Mouse (Mus musculus) embryonic facial prominence, embryonic 12.5 days (tissue): ENCODE results near the gene Ak1. TPM values are rescaled to one million over a fixed set of nuclear protein-coding genes. Genes with fewer than 3 reads are reported as not detected.
A peak's percentile ranks its signal among the peaks of the same experiment; 100 is the strongest.

Source experiments
- ATAC-seq: fragments of 200-750 bp; cut with Nextera tagmentation; 2 replicates; pipeline ENCODE4 v1.8.0; 2017; ENCODE audit not compliant: insufficient number of reproducible peaks, insufficient read depth, low FRiP score, low TSS enrichment
- H3K27ac ChIP-seq: fragments of 300-500 bp; sonication (generic); 2 replicates; pipeline ENCODE4 v1.5.1; 2016; ENCODE audit warnings: mild to moderate bottlenecking
- H3K27me3 ChIP-seq: fragments of 300-500 bp; sonication (generic); 2 replicates; pipeline ENCODE4 v1.6.1; 2016; ENCODE audit warnings: mild to moderate bottlenecking, moderate library complexity
- H3K36me3 ChIP-seq: fragments of 300-500 bp; sonication (generic); 2 replicates; pipeline ENCODE4 v1.6.1; 2016; ENCODE audit warnings: mild to moderate bottlenecking
- H3K4me1 ChIP-seq: fragments of 300-500 bp; sonication (generic); 2 replicates; pipeline ENCODE4 v1.6.1; 2016
- H3K4me2 ChIP-seq: fragments of 300-500 bp; sonication (generic); replicated peaks from 2 replicates; pipeline ENCODE4 v1.6.1; 2016; ENCODE audit warnings: mild to moderate bottlenecking, moderate library complexity
- H3K4me3 ChIP-seq: fragments of 300-500 bp; sonication (generic); 2 replicates; pipeline ENCODE4 v1.5.1; 2016; ENCODE audit warnings: mild to moderate bottlenecking
- H3K9ac ChIP-seq: fragments of 300-500 bp; sonication (generic); 2 replicates; pipeline ENCODE4 v1.6.1; 2016; ENCODE audit warnings: mild to moderate bottlenecking, moderate library complexity
- H3K9me3 ChIP-seq: fragments of 300-500 bp; sonication (generic); 2 replicates; pipeline ENCODE4 v1.6.1; 2016; ENCODE audit warnings: mild to moderate bottlenecking, moderate library complexity
- WGBS: fragments of 180-500 bp; shearing (Covaris S2); methylation state at CpG from one replicate; pipeline ENCODE4 v1.1.7; 2016; 5-methylcytosine and 5-hydroxymethylcytosine counted together
- polyA plus RNA-seq: library from polyadenylated mRNA; unstranded; fragments of >200 nt; fragmentation: Nextera tagmentation; extraction: Ambion mirVana; gene quantifications from 2 replicates; pipeline ENCODE4 v1.2.1, GENCODE M21; 2016

The Ak1 gene
- polyA plus RNA-seq, 1 experiment from 2014 or later, result 24.1 TPM

DNA sequence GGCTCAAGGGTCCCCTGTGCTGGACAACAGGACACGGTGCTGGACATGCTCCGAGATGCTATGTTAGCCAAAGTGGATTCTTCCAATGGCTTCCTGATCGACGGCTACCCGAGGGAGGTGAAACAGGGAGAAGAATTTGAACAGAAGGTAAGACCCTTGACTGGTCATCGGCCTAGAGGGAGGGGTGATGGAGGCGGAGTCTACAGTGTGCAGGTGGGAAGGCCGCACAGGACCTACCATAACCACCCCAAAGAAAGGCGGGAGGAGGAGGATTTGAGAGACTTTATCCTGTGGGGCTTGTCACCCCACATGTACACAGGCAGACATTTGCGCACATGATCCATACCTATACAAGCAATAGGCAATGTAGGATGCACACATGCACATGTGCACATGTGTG, 9.5 kb downstream of the Ak1 start:
- Histone ChIP-seq H3K9me3 (no peaks in the 10 kb centered on the region), H3K4me1 (peaks cover 26% of the 10 kb centered on the region), H3K4me3 (no peak overlapping the region), H3K27me3 (no peaks in the 10 kb centered on the region), H3K27ac (no peak overlapping the region), H3K36me3 (no peaks in the 10 kb centered on the region), H3K4me2 (no peak overlapping the region), H3K9ac (no peak overlapping the region)
- ATAC-seq, result no peak
- whole genome bisulfite sequencing, result 90% methylated on average over 10 of the region's 10 CpGs

DNA sequence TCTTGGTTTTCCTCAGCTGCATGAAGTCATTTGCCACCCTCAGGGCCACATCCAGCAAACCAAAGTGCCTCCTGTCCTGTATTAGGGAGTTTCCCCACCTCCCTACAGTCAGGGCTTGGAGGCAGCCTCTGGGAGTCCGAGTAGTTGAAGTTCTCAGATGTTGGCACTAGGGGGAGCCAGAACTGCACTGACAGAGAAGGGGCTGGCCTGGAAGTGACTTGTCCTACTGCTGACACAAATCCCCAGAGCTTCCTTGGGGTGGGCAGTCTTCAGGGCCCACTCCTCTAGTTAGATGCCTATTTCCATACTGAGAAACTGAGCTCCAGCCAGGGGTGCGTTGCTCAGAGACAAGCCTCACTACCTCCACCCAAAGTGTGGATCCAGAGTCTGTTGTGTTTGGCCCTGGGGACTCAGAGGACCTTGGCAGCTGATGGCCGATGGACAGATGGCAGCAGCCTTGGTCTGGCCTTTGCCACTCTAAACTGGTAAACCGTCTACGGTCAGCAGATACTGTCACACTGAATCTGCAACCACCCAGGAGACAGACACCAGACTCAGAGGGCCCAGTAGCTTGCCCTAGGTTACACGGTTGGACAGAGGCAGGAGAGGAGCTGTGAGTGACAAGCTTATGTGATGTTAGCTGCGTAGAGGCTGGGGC, 10.3 kb downstream of the Ak1 start:
- WGBS, result 46% methylated on average over 7 of the region's 7 CpGs
- ATAC-seq, result no peak
- peaks cover 18% of the 10 kb centered on the region for H3K4me1 ChIP-seq
- no peak overlapping the region for H3K4me3 ChIP-seq
- H3K4me2 ChIP-seq, result no peak overlapping the region
- H3K27ac ChIP-seq, result no peak overlapping the region
- no peaks in the 10 kb centered on the region for H3K27me3 ChIP-seq
- no peaks in the 10 kb centered on the region for H3K36me3 ChIP-seq
- no peak overlapping the region for H3K9ac ChIP-seq
- H3K9me3 ChIP-seq, result no peaks in the 10 kb centered on the region

DNA sequence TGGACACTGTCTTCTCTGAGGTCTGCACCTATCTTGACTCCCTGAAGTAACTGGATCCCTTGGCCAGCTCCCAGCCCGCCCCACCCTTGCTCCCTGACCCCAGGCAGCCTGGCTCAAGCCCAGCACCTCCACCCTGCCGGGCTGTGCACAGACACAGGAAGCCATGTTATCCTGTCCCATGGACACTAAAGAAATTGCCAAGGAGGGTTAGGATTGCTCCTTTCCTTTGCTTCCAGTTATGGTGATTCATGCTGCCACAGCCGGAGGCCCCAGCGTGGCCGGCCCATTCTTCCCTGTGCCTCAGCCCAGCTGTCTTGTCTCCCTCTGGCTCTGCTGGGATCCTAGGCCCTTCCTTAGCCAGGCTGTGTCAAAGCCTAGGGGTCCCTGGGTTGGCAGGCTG, 12.1 kb downstream of the Ak1 start:
- H3K4me2 ChIP-seq, result no peak overlapping the region
- no peaks in the 10 kb centered on the region for H3K27me3 ChIP-seq
- no peak overlapping the region for H3K9ac ChIP-seq
- no peaks in the 10 kb centered on the region for H3K9me3 ChIP-seq
- 72% methylated on average over 5 of the region's 5 CpGs for WGBS
- peaks cover 18% of the 10 kb centered on the region for H3K4me1 ChIP-seq
- no peak overlapping the region for H3K4me3 ChIP-seq
- ATAC-seq, result no peak
- H3K36me3 ChIP-seq, result no peaks in the 10 kb centered on the region
- H3K27ac ChIP-seq, result no peak overlapping the region

DNA sequence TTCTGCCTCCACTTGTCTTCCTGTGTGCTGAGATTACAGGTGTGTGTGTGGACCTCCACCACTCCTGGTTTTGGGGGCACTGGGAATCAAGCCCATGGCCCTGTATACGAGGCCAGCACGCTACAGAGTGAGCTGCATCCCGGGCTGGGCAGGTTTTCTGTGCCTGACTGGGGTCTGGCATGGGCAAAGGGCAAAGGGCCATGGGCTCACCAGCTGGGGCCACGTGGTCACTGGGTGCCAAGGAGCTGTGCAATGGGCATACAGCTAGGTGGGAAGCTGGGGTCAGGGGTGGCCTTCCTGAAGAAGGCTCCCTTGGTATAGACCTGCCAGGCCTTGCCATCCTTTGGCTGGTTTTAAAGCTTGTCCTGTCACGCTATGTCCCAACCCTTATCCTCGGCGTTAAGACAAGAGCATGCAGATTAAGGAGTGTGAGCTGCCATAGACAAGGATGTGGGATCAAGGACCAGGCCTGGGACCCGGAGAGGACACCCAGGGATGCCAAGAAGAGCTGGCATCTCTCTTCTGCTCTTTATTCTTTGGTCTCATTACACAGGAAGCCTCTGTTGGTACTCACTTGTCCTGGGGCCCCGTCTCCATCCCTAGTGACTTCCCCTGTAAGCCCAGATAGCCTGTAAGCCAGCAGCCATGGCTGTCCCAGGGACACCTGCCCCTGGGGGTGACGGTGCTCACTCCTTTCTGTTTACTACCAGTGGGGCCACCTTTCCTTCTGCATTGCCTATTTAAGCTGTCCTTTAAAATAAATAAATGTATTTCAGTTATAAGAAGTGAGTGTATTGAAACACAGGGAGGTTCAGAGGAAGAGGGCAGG, 12.9 kb downstream of the Ak1 start:
- Histone ChIP-seq H3K36me3 (no peaks in the 10 kb centered on the region), H3K4me3 (no peak overlapping the region), H3K27me3 (no peaks in the 10 kb centered on the region), H3K9ac (no peak overlapping the region), H3K4me1 (peaks cover 9% of the 10 kb centered on the region), H3K4me2 (no peak overlapping the region), H3K9me3 (no peaks in the 10 kb centered on the region), H3K27ac (no peak overlapping the region)
- WGBS, result 81% methylated on average over 10 of the region's 10 CpGs
- no peak for ATAC-seq

DNA sequence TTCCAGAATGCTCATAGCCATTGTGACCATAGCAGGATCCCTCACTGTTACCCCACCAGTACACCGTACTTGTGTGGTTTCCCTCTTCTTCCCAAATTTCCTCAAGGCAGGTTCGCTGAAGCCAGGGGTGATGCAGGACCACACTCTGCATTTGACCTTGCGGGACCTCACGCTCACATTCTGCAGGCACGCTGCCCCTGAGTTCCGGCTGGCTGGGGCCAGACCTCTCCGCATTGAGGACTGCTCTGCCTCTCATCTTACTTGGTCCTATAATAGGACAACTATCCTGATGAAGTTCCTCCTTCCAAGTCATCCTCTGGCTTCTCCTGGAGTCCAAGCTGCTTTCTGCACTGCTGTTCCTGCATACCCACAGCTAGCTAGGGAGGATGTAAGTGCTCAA, 15.1 kb downstream of the Ak1 start:
- no peak overlapping the region for H3K4me3 ChIP-seq
- ATAC-seq, result no peak
- no peak overlapping the region for H3K9ac ChIP-seq
- WGBS, result 73% methylated on average over 7 of the region's 7 CpGs
- no peaks in the 10 kb centered on the region for H3K36me3 ChIP-seq
- H3K27me3 ChIP-seq, result no peaks in the 10 kb centered on the region
- H3K9me3 ChIP-seq, result no peaks in the 10 kb centered on the region
- no peak overlapping the region for H3K4me2 ChIP-seq
- H3K4me1 ChIP-seq, result peaks cover 7% of the 10 kb centered on the region
- 0 out of 2 replicates have a peak overlapping the region, but pooled peaks have one; percentile 3 for H3K27ac ChIP-seq

DNA sequence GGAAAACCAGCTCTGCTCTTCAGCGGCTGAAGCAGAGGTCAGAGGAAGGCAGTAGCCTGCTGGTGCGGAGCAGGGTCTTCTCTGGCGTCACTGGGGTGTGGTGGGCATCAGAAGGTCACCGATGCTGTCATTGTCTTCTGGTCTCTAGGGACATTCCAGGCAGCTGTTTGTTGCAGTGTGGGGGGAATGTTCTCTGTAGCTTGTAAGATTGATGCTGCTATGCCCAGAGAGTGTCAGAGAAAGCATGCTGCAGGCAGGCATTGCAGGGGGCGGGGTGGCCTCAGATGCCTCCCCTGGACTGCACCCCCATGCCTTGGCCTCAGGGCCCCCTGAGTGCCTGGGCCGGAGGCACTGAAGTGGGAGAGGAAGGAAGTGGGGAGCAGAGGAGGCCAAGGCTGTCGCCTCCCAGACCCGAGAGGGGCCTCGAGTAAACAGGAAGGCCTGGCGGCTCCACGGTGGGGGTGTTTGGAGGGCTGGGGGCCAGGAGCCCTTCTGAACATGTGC, 16.3 kb downstream of the Ak1 start:
- H3K27ac ChIP-seq, result peak overlapping the region; percentile 63
- ATAC-seq, result no peak
- no peak overlapping the region for H3K4me2 ChIP-seq
- H3K9me3 ChIP-seq, result no peaks in the 10 kb centered on the region
- H3K36me3 ChIP-seq, result no peaks in the 10 kb centered on the region
- no peaks in the 10 kb centered on the region for H3K27me3 ChIP-seq
- H3K4me3 ChIP-seq, result no peak overlapping the region
- H3K9ac ChIP-seq, result no peak overlapping the region
- H3K4me1 ChIP-seq, result peaks cover 9% of the 10 kb centered on the region
- 21% methylated on average over 11 of the region's 11 CpGs for WGBS

DNA sequence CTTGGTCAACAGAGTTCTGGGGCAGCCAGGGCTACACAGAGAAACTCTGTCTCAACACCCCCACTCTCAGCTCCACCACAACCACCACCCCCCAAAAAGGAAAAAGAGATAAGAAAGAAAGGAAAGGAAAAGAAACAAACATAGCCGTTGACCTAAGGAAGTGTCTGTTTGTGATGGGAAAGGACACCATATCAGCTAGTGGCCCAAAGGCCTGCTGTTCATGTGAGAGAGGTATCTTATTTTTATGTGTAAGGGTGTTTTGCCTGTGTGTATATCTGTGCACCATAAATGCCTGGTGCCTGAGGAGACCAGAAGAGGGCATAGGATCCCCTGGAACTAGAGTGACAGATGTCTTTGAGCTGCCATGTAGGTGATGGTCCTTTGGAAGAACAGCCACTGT, 18.1 kb downstream of the Ak1 start:
- no peaks in the 10 kb centered on the region for H3K27me3 ChIP-seq
- H3K36me3 ChIP-seq, result no peaks in the 10 kb centered on the region
- H3K4me2 ChIP-seq, result no peak overlapping the region
- WGBS, result 73% methylated on average over 1 of the region's 1 CpGs
- ATAC-seq, result no peak
- H3K9me3 ChIP-seq, result no peaks in the 10 kb centered on the region
- peaks cover 10% of the 10 kb centered on the region for H3K4me1 ChIP-seq
- H3K9ac ChIP-seq, result no peak overlapping the region
- H3K27ac ChIP-seq, result no peak overlapping the region
- no peak overlapping the region for H3K4me3 ChIP-seq

DNA sequence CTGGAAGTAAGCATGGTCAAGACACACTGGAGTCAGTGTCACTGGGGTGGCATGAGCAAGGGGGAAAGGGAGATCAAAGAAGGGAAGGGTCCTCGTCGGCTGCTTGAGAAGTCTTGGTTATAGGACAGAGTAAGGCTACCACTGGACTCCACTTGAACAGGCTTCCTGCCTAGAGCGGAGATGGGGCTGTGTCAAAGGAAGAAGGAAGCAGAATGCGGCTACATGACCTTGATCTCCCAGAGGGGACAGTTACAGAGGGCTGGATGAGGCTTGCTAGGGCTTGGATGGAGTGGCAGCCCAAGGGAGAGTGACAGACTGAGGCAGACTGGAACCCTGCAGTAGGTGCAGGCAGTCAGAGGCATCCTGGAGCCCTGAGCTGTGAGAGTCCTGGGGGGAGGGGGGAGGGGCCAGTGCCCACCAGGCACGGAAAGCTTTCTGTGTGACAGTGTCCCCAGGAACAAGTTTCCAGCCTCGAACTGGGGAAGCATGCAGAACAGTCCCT, 19.0 kb downstream of the Ak1 start:
- Histone ChIP-seq H3K4me3 (no peak overlapping the region), H3K4me2 (no peak overlapping the region), H3K4me1 (peaks cover 15% of the 10 kb centered on the region), H3K27ac (no peak overlapping the region), H3K9ac (no peak overlapping the region), H3K36me3 (no peaks in the 10 kb centered on the region), H3K27me3 (no peaks in the 10 kb centered on the region), H3K9me3 (no peaks in the 10 kb centered on the region)
- no peak for ATAC-seq
- WGBS, result 56% methylated on average over 6 of the region's 6 CpGs

DNA sequence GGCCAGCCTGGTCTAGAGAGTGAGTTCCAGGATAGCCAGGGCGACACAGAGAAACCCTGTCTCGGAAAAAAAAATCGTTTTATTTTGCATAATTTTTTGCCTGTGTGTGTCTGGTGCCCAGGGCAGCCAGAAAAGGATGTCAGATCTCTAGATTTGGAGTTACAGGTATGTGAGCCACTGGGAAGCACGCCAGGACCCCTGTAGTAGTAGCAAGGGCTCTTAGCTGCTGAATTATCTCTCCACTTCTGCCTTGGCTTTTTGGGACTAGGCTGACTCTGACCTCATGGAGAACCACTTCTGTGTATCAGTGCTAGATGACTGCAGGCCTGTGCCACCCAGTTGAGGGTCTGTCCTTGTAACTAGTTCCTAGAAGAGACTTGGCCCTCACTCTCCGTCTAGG, 20.3 kb downstream of the Ak1 start:
- H3K9me3 ChIP-seq, result no peaks in the 10 kb centered on the region
- ATAC-seq, result no peak
- no peaks in the 10 kb centered on the region for H3K36me3 ChIP-seq
- H3K4me1 ChIP-seq, result peaks cover 23% of the 10 kb centered on the region
- no peak overlapping the region for H3K4me3 ChIP-seq
- H3K9ac ChIP-seq, result no peak overlapping the region
- no peaks in the 10 kb centered on the region for H3K27me3 ChIP-seq
- no peak overlapping the region for H3K27ac ChIP-seq
- no peak overlapping the region for H3K4me2 ChIP-seq
- 80% methylated on average over 5 of the region's 5 CpGs for whole genome bisulfite sequencing

DNA sequence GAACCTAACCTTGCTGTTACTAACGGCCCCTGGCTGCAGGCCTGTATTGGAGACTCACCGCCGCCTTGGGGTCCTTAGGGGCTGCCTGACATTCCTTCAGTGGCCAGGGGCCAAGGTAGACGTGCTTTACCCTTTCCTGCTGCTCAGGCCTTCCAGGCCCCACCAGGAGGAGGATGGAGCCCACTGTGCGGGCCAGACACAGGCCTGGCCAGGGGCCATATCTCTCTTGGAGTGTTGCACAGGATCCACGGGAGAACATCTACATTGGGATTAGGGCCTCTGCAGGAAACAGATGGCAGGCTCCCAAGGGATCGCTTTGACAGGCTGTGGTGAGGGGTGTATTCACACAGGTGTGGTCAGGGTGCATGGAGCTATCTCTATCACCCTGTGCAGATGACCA, 21.3 kb downstream of the Ak1 start:
- no peaks in the 10 kb centered on the region for H3K27me3 ChIP-seq
- peaks cover 21% of the 10 kb centered on the region for H3K4me1 ChIP-seq
- WGBS, result 75% methylated on average over 7 of the region's 7 CpGs
- H3K27ac ChIP-seq, result no peak overlapping the region
- H3K4me2 ChIP-seq, result no peak overlapping the region
- H3K36me3 ChIP-seq, result no peaks in the 10 kb centered on the region
- H3K4me3 ChIP-seq, result no peak overlapping the region
- no peaks in the 10 kb centered on the region for H3K9me3 ChIP-seq
- ATAC-seq, result no peak
- H3K9ac ChIP-seq, result no peak overlapping the region

DNA sequence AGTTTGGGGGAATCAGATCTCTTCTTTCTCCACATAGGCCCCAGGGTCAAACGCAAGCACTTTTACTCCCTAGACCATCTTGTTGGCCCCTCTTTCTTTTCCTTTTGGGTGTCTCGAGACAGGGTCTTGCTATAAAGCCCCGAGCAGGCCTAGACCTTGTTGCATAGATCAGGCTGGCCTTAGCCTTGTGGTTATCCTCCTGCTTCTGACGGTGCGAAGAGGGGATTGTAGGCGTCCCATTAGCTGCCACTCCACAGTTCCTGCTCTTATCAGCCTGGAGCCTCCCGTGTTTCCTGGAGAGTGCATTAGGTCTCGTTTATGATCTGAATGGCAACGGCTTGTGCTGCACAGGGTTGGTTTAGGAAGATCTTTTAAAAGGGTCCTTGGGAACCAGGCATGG, 22.5 kb downstream of the Ak1 start:
- no peaks in the 10 kb centered on the region for H3K36me3 ChIP-seq
- ATAC-seq, result no peak
- H3K4me1 ChIP-seq, result peaks cover 16% of the 10 kb centered on the region; the same call in 1 of the 2 replicates

More for the DNA sequence above, 22.5 kb downstream of the Ak1 start:
- Histone ChIP-seq H3K4me3 (no peak overlapping the region), H3K27me3 (no peaks in the 10 kb centered on the region), H3K9ac (no peak overlapping the region), H3K9me3 (no peaks in the 10 kb centered on the region), H3K27ac (no peak overlapping the region), H3K4me2 (no peak overlapping the region)
- 81% methylated on average over 9 of the region's 9 CpGs for WGBS
